7 mouse cellular contexts compared by ENCODE assay signal in the genomic region with DNA sequence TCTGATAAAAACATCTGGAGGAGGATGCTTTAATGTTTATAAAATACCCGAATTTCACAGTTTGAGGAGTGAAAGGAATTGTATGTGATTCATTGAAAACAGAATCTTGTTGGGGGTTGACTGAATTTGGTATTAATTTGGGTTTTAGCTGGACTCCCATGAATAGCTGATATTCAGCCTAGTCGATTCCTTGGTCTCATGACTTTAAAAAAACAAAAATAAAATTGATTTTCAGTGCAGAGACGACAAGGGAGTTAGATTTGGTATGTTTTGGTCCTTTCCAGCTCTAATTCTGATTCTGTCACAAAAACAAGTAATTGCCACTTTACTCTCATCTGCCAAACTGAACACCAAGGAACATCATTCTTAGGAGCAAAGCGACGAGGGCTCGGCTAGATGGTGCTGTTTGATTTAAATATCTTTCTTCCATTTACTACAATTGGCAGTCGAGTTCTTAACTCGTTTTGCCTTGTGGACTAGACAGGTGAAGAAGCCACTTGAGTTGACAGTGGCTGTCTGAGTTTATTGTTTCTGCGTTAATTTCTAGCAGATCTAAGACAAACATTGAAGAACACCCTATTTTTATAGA. TPM values are rescaled to one million over a fixed set of nuclear protein-coding genes. Genes with fewer than 3 reads are reported as not detected.
DNase-seq lines count a peak whose midpoint lies in the region; ATAC-seq and TF ChIP-seq lines count a peak whose summit lies in the region.

No protein-coding gene starts in this region.

- peak; percentile 44 for DNase-seq in right cerebral cortex, adult 18-20 months
- no peak for DNase-seq in right cerebral cortex, postnatal 25 days
- peak; percentile 65 for DNase-seq in kidney, adult 9 months
- no peak for DNase-seq in liver, postnatal 0 days
- peak; percentile 57 for DNase-seq in splenic B cell, adult 2 months (ENCODE audit: low read depth, low spot score)
- no peak for DNase-seq in yolk sac, embryonic 10.5 days (ENCODE audit: low spot score)

- no peak overlapping the region for H3K9ac ChIP-seq in embryonic facial prominence, embryonic 12.5 days
- H3K9ac ChIP-seq in liver, postnatal 0 days (replicated peaks), result no peak overlapping the region

- H3K27me3 ChIP-seq in embryonic facial prominence, embryonic 12.5 days, result no peaks in the 10 kb centered on the region
- no peaks in the 10 kb centered on the region for H3K27me3 ChIP-seq in liver, postnatal 0 days (ENCODE audit: insufficient read depth, low read length)
- no peaks in the 10 kb centered on the region for H3K27me3 ChIP-seq in splenic B cell, adult 2 months (ENCODE audit: control insufficient read depth, insufficient read depth, low read length, poor library complexity, severe bottlenecking)

- peaks cover 18% of the 10 kb centered on the region for H3K4me1 ChIP-seq in embryonic facial prominence, embryonic 12.5 days
- H3K4me1 ChIP-seq in liver, postnatal 0 days (ENCODE audit: insufficient read depth), result peaks cover 12% of the 10 kb centered on the region

- no peak for ATAC-seq in embryonic facial prominence, embryonic 12.5 days (ENCODE audit: insufficient number of reproducible peaks, insufficient read depth, low FRiP score, low TSS enrichment)
- no peak for ATAC-seq in liver, postnatal 0 days

- no peaks in the 10 kb centered on the region for H3K36me3 ChIP-seq in embryonic facial prominence, embryonic 12.5 days
- H3K36me3 ChIP-seq in liver, postnatal 0 days (replicated peaks; ENCODE audit: insufficient read depth, low read length), result no peaks in the 10 kb centered on the region
- no peaks in the 10 kb centered on the region for H3K36me3 ChIP-seq in splenic B cell, adult 2 months (ENCODE audit: control insufficient read depth, insufficient read depth, low read length, poor library complexity, severe bottlenecking)

- peak overlapping the region; percentile 95; the same call in 1 of the 2 replicates for H3K4me3 ChIP-seq in embryonic facial prominence, embryonic 12.5 days
- peak overlapping the region; percentile 83 for H3K4me3 ChIP-seq in liver, postnatal 0 days (ENCODE audit: low read depth, low read length)

- TF ChIP-seq EP300 in liver, postnatal 0 days (IDR thresholded peaks at IDR 0.05; ENCODE audit: low read depth), result no peak

- H3K9me3 ChIP-seq in embryonic facial prominence, embryonic 12.5 days, result no peaks in the 10 kb centered on the region
- H3K9me3 ChIP-seq in liver, postnatal 0 days (ENCODE audit: low read length), result no peaks in the 10 kb centered on the region

- 18% methylated on average over 9 of the region's 9 CpGs for WGBS in embryonic facial prominence, embryonic 12.5 days
- 24% methylated on average over 9 of the region's 9 CpGs for WGBS in liver, postnatal 0 days (ENCODE audit: insufficient replicate concordance)

- H3K27ac ChIP-seq in embryonic facial prominence, embryonic 12.5 days, result no peak overlapping the region
- H3K27ac ChIP-seq in liver, postnatal 0 days (ENCODE audit: low read depth), result no peak overlapping the region

- TF ChIP-seq CTCF in liver, postnatal 0 days (IDR thresholded peaks at IDR 0.05; ENCODE audit: low read depth), result peak; percentile 47

- peak overlapping the region; percentile 73 for H3K4me2 ChIP-seq in embryonic facial prominence, embryonic 12.5 days (replicated peaks)
- peak overlapping the region; percentile 96 for H3K4me2 ChIP-seq in liver, postnatal 0 days (ENCODE audit: low read depth, low read length)

RNA-seq across cellular contexts. Expression of gene Ssbp2, which starts 2.9 kb away (rescaled TPM):
- 210 and 214 TPM in 2 replicates for polyA plus RNA-seq in embryonic facial prominence, embryonic 12.5 days (2016; fragmentation: Nextera tagmentation; extraction: Ambion mirVana)
- 18.8 and 21.6 TPM in 2 replicates for polyA plus RNA-seq in liver, postnatal 0 days (2015; fragmentation: Nextera tagmentation; extraction: Ambion mirVana)

Comparison
In these comparisons a context has a peak if more than half of its experiments do, and no peak if none do; other contexts are left out.
1. DNase-seq: peak in right cerebral cortex, adult 18-20 months (single experiment), kidney, adult 9 months (single experiment) and splenic B cell, adult 2 months (single experiment); none in right cerebral cortex, postnatal 25 days (single experiment), liver, postnatal 0 days (single experiment) and yolk sac, embryonic 10.5 days (single experiment).